Mouse (Mus musculus): ENCODE data around the gene Zmym4.

DNA sequence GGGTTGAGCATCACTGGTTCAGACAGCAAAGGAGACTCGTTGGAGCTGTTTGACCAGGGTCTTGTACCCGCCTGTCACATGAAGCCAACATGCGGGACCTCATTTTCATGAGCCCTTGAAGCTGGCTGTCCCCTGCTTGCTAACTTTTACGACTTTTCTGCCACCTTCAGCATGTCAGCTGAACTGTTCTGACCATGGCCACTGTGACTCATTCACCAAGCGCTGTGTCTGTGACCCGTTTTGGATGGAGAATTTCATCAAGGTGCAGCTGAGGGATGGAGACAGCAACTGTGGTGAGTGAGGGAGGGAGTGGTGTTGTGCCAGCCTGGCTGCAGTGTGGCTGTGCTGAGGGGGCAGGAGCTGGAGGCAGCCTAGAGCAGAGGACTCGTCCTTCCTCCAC is 121.0 kb downstream of the Zmym4 start:
- TF ChIP-seq UBTF (IDR thresholded peaks at IDR 0.05; ENCODE audit: low read depth, low read length) (no peak), USF1 (IDR thresholded peaks at IDR 0.05; ENCODE audit: low read depth, low read length) (no peak), POLR2A (IDR thresholded peaks at IDR 0.05; ENCODE audit: low read depth, low read length) (no peak), MEF2A (IDR thresholded peaks at IDR 0.05; ENCODE audit: borderline replicate concordance, low read depth, low read length) (no peak), MXI1 (IDR thresholded peaks at IDR 0.05; ENCODE audit: low read depth, low read length) (no peak), TCF12 (IDR thresholded peaks at IDR 0.05; ENCODE audit: low read depth, low read length) (no peak), JUND (conservative IDR thresholded peaks at IDR 0.05; ENCODE audit: low read depth, low read length) (no peak), ZNF384 (IDR thresholded peaks at IDR 0.05; ENCODE audit: low read depth, low read length) (no peak), MAZ (IDR thresholded peaks at IDR 0.05; ENCODE audit: low read depth, low read length) (no peak), POLR2AphosphoS2 (IDR thresholded peaks at IDR 0.05; ENCODE audit: low read depth, low read length) (no peak), CHD2 (IDR thresholded peaks at IDR 0.05; ENCODE audit: low read length) (no peak), MAFK (IDR thresholded peaks at IDR 0.05; ENCODE audit: insufficient replicate concordance, low read length) (no peak), EP300 (IDR thresholded peaks at IDR 0.05; ENCODE audit: low read length) (no peak)

Data from CH12.LX (cell line).